Mouse (Mus musculus): ENCODE measurements around the gene Tex2. TPM values are rescaled to one million over a fixed set of nuclear protein-coding genes. Genes with fewer than 3 reads are reported as not detected.

The Tex2 gene
- polyA plus RNA-seq, 1 experiment from 2014 or later: 37.5 TPM

DNA sequence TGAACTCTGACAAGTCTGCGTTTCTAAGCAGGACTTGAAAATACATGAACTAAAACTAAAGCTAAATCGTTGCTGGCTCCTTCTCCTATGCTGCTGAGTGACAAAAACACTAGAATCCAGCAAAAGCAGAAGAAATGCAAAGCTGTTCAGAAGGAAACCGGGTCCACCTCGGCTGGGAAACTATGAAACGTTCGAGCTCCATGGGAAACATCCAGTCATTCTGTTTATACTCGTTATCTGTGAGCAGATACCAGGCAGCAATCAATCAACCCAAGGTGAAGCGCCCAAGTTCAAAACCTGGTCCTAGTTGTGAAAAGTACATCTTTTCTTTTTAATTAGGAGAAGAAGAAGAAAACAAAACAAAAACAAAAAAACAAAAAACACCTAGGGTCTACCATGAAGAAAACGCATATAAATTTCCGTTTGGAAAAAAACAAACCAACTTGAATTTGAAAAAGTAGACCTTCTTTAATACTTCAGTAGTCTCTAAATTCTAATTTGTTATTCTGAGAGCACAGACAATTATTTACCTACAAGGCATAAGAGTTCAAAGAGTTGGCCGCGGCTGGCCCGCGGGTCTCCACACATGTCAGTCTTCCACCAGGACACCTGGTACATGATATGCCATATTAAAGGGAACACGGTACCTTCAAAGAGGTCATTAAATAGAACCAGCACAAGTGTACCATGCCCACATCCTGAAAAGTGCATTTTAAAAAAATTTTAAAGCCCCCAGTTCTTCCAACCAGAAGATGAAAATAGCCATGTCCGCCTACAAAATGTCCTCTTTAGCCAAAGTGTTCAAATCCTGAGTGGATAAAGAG, 127.0 kb downstream of the Tex2 start:
- no peak for ATAC-seq
- no peaks in the 10 kb centered on the region for H3K9me3 ChIP-seq (replicated peaks; ENCODE audit: control insufficient read depth, low read length, poor library complexity, severe bottlenecking)
- H3K27ac ChIP-seq (ENCODE audit: low read length): no peak overlapping the region
- H3K27me3 ChIP-seq (ENCODE audit: control insufficient read depth, insufficient read depth, low read depth, low read length): no peaks in the 10 kb centered on the region
- WGBS: 58% methylated on average over 16 of the region's 16 CpGs
- peak overlapping the region; percentile 97 for H3K4me3 ChIP-seq (ENCODE audit: low read depth, low read length)
- no peaks in the 10 kb centered on the region for H3K36me3 ChIP-seq (ENCODE audit: control insufficient read depth, insufficient read depth, low read length)
- peak overlapping the region; percentile 92 for H3K4me2 ChIP-seq (ENCODE audit: low read length)
- peaks cover 9% of the 10 kb centered on the region for H3K4me1 ChIP-seq (ENCODE audit: control insufficient read depth, insufficient read depth, low read length)
- peak overlapping the region; percentile 89 for H3K9ac ChIP-seq (ENCODE audit: low read depth, low read length)

DNA sequence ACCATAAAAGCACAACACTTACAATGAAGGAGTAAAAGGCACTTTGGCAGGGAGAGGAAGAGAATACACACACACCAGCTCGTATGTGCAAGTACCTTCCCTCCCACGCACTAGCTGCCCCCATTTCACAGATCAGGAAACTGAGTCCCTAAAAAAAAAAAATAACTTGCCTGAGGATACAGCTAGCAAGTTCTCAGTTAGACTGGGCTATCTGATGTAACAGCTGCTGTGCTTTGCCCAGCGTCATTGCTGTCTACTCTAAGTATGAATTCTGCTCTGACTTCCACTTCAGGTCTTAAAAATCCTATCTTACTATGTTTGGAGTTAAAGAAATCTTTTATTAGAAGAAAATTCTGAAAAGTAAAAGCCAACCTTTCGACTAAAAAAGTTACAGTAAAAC, 127.6 kb downstream of the Tex2 start:
- Histone ChIP-seq H3K9me3 (replicated peaks; ENCODE audit: control insufficient read depth, low read length, poor library complexity, severe bottlenecking) (no peaks in the 10 kb centered on the region), H3K27me3 (ENCODE audit: control insufficient read depth, insufficient read depth, low read depth, low read length) (no peaks in the 10 kb centered on the region), H3K4me3 (ENCODE audit: low read depth, low read length) (no peak overlapping the region), H3K4me1 (ENCODE audit: control insufficient read depth, insufficient read depth, low read length) (peaks cover 9% of the 10 kb centered on the region), H3K4me2 (ENCODE audit: low read length) (no peak overlapping the region), H3K27ac (ENCODE audit: low read length) (no peak overlapping the region), H3K9ac (ENCODE audit: low read depth, low read length) (no peak overlapping the region), H3K36me3 (ENCODE audit: control insufficient read depth, insufficient read depth, low read length) (no peaks in the 10 kb centered on the region)
- 88% methylated on average over 4 of the region's 4 CpGs for WGBS
- no peak for ATAC-seq

DNA sequence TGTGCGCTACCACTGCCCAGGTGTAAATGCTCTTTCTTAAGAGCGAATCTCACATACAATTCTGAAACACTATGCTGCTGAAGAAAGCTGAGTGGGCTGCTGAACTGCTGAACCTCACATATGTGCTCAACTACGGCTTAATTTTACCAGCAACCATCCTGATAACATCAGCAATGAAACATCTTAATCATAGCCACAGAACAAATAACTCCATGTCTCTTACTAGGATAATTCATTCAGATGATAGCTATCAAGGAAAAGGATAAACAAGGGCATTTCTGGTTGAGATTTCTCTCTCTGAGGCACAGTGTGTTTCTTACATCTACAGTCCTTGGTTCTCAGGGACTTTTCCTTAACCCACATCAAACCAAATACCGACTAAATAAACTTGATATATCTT, 128.3 kb downstream of the Tex2 start:
- no peaks in the 10 kb centered on the region for H3K36me3 ChIP-seq (ENCODE audit: control insufficient read depth, insufficient read depth, low read length)
- H3K4me1 ChIP-seq (ENCODE audit: control insufficient read depth, insufficient read depth, low read length): peaks cover 9% of the 10 kb centered on the region
- no peak overlapping the region for H3K4me2 ChIP-seq (ENCODE audit: low read length)
- ATAC-seq: no peak
- H3K27ac ChIP-seq (ENCODE audit: low read length): no peak overlapping the region
- 96% methylated on average over 4 of the region's 4 CpGs for WGBS
- no peaks in the 10 kb centered on the region for H3K27me3 ChIP-seq (ENCODE audit: control insufficient read depth, insufficient read depth, low read depth, low read length)
- no peak overlapping the region for H3K4me3 ChIP-seq (ENCODE audit: low read depth, low read length)
- no peak overlapping the region for H3K9ac ChIP-seq (ENCODE audit: low read depth, low read length)
- H3K9me3 ChIP-seq (replicated peaks; ENCODE audit: control insufficient read depth, low read length, poor library complexity, severe bottlenecking): no peaks in the 10 kb centered on the region

DNA sequence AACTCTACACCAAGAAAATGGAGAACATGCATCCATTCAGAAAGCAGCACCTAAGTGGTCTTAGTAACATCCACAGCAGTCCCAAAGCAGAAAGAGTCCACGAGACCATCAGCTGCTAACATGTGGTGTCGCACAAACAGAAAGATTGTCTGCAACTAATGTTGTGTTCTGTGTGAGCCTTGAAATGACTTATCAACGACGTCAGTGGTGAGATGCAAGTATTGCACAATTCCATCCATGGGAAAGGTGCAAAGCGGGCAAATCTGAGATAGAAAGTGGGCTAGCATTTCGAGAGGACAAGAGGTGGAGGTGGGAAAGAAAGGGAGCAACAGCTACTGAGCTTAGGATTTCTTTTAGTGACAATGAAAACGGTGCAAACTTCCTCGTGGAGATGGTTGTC, 130.4 kb downstream of the Tex2 start:
- no peak overlapping the region for H3K9ac ChIP-seq (ENCODE audit: low read depth, low read length)
- H3K4me1 ChIP-seq (ENCODE audit: control insufficient read depth, insufficient read depth, low read length): peaks cover 14% of the 10 kb centered on the region
- no peak overlapping the region for H3K4me3 ChIP-seq (ENCODE audit: low read depth, low read length)
- H3K27me3 ChIP-seq (ENCODE audit: control insufficient read depth, insufficient read depth, low read depth, low read length): no peaks in the 10 kb centered on the region
- no peaks in the 10 kb centered on the region for H3K9me3 ChIP-seq (replicated peaks; ENCODE audit: control insufficient read depth, low read length, poor library complexity, severe bottlenecking)
- no peak for ATAC-seq
- no peak overlapping the region for H3K27ac ChIP-seq (ENCODE audit: low read length)
- WGBS: 91% methylated on average over 8 of the region's 8 CpGs
- H3K36me3 ChIP-seq (ENCODE audit: control insufficient read depth, insufficient read depth, low read length): no peaks in the 10 kb centered on the region
- no peak overlapping the region for H3K4me2 ChIP-seq (ENCODE audit: low read length)

DNA sequence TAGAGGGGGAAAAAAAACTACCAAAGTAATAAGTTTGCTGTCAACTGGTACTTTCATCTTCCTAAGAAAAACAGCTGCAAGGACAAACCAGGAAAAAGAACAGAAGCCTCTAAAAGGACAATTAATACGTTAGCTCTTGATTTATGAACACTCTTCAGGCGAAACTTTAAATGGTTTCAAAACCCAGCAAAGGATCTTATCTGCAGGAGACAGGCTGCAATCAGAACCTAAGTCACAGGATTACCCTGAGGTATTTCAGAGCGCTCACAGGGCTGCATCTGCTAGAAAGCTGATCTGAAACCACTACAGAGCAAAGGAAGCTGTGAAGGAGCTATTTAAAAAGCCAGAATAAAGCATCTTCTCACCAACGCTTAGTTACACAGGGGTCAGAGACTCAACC, 131.6 kb downstream of the Tex2 start:
- no peak for ATAC-seq
- no peak overlapping the region for H3K27ac ChIP-seq (ENCODE audit: low read length)
- WGBS: 83% methylated on average over 4 of the region's 4 CpGs

DNA sequence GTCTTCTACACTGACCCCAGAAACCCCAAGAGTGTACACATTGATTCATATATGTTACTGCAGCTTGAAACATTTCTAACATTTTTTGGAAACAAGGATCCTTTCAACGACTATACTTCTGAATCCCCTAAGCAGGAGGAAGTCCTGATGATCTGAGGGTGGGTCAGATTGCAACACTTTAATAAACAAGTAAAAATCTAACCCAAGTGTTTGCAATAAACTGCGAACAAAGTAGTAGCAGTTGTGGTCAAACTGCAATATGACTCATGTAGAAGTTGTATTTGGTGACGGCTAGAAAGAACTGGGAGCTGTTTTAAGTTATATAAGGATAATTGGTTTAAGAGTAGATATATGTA, 132.7 kb downstream of the Tex2 start:
- H3K4me3 ChIP-seq (ENCODE audit: low read depth, low read length): no peak overlapping the region
- WGBS: 93% methylated on average over 3 of the region's 3 CpGs
- H3K36me3 ChIP-seq (ENCODE audit: control insufficient read depth, insufficient read depth, low read length): no peaks in the 10 kb centered on the region
- H3K9me3 ChIP-seq (replicated peaks; ENCODE audit: control insufficient read depth, low read length, poor library complexity, severe bottlenecking): no peaks in the 10 kb centered on the region
- H3K4me2 ChIP-seq (ENCODE audit: low read length): no peak overlapping the region
- no peaks in the 10 kb centered on the region for H3K27me3 ChIP-seq (ENCODE audit: control insufficient read depth, insufficient read depth, low read depth, low read length)
- no peak overlapping the region for H3K9ac ChIP-seq (ENCODE audit: low read depth, low read length)
- no peak overlapping the region for H3K27ac ChIP-seq (ENCODE audit: low read length)
- peaks cover 5% of the 10 kb centered on the region; the same call in 1 of the 2 replicates for H3K4me1 ChIP-seq (ENCODE audit: control insufficient read depth, insufficient read depth, low read length)
- no peak for ATAC-seq

More for the DNA sequence above, 131.6 kb downstream of the Tex2 start:
- peaks cover 13% of the 10 kb centered on the region for H3K4me1 ChIP-seq (ENCODE audit: control insufficient read depth, insufficient read depth, low read length)
- no peaks in the 10 kb centered on the region for H3K9me3 ChIP-seq (replicated peaks; ENCODE audit: control insufficient read depth, low read length, poor library complexity, severe bottlenecking)
- H3K36me3 ChIP-seq (ENCODE audit: control insufficient read depth, insufficient read depth, low read length): no peaks in the 10 kb centered on the region
- no peaks in the 10 kb centered on the region for H3K27me3 ChIP-seq (ENCODE audit: control insufficient read depth, insufficient read depth, low read depth, low read length)
- H3K9ac ChIP-seq (ENCODE audit: low read depth, low read length): no peak overlapping the region
- no peak overlapping the region for H3K4me3 ChIP-seq (ENCODE audit: low read depth, low read length)
- H3K4me2 ChIP-seq (ENCODE audit: low read length): no peak overlapping the region

DNA sequence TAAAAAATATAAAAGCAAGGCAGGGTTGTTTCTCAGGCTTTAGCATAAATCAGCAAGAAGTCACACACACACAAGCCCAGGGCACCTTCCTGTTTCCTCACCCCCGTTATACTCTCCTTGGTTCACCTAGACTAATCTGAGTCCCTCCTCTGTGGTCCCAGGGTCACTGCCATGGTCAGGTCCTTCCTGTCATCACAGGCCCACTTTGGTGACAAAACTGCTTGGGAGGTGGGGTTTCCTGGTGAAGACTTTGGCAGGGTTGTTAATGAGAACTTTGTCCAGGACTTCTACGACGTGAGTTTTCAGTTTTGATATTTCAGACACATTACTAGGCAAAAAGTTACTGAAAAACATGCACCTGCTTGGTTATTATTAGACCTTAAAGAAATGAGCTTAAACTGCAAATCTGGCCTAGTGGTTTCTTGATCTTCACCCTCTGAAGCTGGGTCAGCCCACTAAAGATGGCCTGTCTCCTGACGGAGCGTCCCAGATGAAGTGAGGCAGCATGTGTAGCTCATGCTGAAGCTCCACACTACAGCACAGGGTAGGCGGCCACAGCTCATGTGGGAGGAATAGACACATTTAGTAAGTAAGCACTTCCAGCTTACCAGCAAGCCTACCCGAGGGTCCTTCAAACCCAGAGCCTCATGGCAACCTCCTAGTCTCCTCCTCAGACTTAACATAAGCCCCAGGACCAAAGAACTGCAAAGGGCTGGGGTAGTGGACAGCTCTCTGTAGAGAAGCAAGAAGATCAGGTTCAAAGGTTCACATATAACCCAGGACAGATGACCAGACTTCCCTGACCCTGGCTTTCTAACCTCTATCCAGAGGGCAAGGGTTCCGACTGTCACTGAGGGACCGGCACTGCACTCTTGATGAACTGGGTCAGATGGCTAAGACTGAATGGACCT, 133.3 kb downstream of the Tex2 start:
- Histone ChIP-seq H3K27ac (ENCODE audit: low read length) (no peak overlapping the region), H3K27me3 (ENCODE audit: control insufficient read depth, insufficient read depth, low read depth, low read length) (no peaks in the 10 kb centered on the region), H3K4me1 (ENCODE audit: control insufficient read depth, insufficient read depth, low read length) (peaks cover 5% of the 10 kb centered on the region; the same call in 1 of the 2 replicates), H3K36me3 (ENCODE audit: control insufficient read depth, insufficient read depth, low read length) (no peaks in the 10 kb centered on the region), H3K4me3 (ENCODE audit: low read depth, low read length) (no peak overlapping the region), H3K9me3 (replicated peaks; ENCODE audit: control insufficient read depth, low read length, poor library complexity, severe bottlenecking) (no peaks in the 10 kb centered on the region), H3K4me2 (ENCODE audit: low read length) (no peak overlapping the region), H3K9ac (ENCODE audit: low read depth, low read length) (no peak overlapping the region)
- 90% methylated on average over 9 of the region's 9 CpGs for WGBS
- no peak for ATAC-seq

GRCm38 (mm10) chr11:106478745-106479144, 134.5 kb downstream of the Tex2 start:
- H3K27ac ChIP-seq (ENCODE audit: low read length): no peak overlapping the region
- H3K4me2 ChIP-seq (ENCODE audit: low read length): no peak overlapping the region
- no peak overlapping the region for H3K9ac ChIP-seq (ENCODE audit: low read depth, low read length)
- no peak overlapping the region for H3K4me3 ChIP-seq (ENCODE audit: low read depth, low read length)
- ATAC-seq: no peak
- H3K27me3 ChIP-seq (ENCODE audit: control insufficient read depth, insufficient read depth, low read depth, low read length): no peaks in the 10 kb centered on the region
- 40% methylated on average over 1 of the region's 1 CpGs for WGBS
- no peaks in the 10 kb centered on the region for H3K9me3 ChIP-seq (replicated peaks; ENCODE audit: control insufficient read depth, low read length, poor library complexity, severe bottlenecking)
- H3K4me1 ChIP-seq (ENCODE audit: control insufficient read depth, insufficient read depth, low read length): peaks cover 5% of the 10 kb centered on the region; the same call in 1 of the 2 replicates
- no peaks in the 10 kb centered on the region for H3K36me3 ChIP-seq (ENCODE audit: control insufficient read depth, insufficient read depth, low read length)

Data from midbrain, embryonic 16.5 days (tissue).